Mouse (Mus musculus): ENCODE measurements around the gene Il17rc. TPM values are rescaled to one million over a fixed set of nuclear protein-coding genes. Genes with fewer than 3 reads are reported as not detected.

Gene Il17rc
- polyA plus RNA-seq, 1 experiment from 2014 or later = 3.9 TPM

DNA sequence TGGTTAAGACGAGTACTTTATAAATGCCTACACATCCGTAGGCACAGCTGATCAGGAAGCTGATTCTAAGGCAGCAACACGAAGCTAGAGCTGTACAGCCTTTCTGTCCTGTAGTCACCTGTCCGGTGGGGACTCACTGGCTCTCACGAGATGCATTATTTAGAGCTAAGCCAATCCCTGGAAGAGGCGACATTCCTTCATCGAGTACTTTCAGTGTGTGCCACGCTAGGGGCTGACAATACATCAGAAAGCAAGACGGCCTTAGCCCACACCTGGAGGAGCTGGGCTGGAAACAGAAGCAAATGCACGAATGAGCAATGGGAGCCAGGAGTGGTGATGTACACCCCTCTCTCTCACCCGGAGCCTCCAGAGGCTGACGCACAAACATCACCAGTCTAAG is 34.1 kb upstream of the Il17rc start:
- H3K9ac ChIP-seq = no peak overlapping the region

DNA sequence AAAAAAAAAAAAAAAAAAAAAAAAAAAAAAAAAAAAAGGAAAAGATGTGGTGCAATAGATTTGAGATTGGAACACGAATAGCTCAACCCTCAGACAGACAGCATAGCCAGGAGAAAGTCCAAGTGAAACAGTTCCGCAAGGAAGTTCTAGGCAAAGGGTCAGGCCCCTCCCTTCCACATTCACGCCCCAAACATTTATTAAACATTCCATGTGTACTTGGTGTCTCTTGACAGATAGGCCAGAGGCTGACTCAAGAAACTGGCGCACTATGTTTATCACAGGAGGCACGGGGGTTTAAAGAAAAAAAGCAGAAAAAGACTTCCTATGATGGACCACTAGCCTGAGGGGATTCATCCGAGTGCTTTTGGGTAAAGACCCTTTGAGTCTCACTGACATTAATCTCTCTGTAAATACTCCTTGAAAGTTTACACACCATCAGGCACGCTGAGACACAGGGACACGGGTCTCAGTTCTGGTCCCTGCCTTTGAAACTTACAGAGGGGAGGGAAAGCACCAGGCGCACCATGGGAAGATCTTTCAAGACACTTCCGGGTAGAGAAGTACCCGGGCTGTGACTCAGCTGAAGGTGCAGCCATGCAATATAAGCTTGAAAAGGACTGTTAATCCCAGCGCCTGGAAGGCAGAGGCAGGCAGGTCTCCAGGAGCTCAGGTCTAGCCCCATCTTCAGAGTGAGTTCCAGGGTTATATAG is 32.4 kb upstream of the Il17rc start:
- ATAC-seq (ENCODE audit: insufficient number of reproducible peaks, insufficient read depth, low FRiP score, low TSS enrichment) = no peak
- H3K27ac ChIP-seq = no peak overlapping the region
- no peaks in the 10 kb centered on the region for H3K27me3 ChIP-seq
- no peak overlapping the region for H3K4me3 ChIP-seq
- H3K9me3 ChIP-seq = no peaks in the 10 kb centered on the region
- H3K36me3 ChIP-seq = no peaks in the 10 kb centered on the region
- H3K4me2 ChIP-seq (replicated peaks) = no peak overlapping the region
- WGBS = 62% methylated on average over 12 of the region's 12 CpGs
- no peak overlapping the region for H3K9ac ChIP-seq
- H3K4me1 ChIP-seq = peaks cover 6% of the 10 kb centered on the region; the same call in 1 of the 2 replicates

More for the DNA sequence above, 34.1 kb upstream of the Il17rc start:
- H3K36me3 ChIP-seq = no peaks in the 10 kb centered on the region
- no peak for ATAC-seq (ENCODE audit: insufficient number of reproducible peaks, insufficient read depth, low FRiP score, low TSS enrichment)
- H3K4me3 ChIP-seq = no peak overlapping the region
- WGBS = 79% methylated on average over 12 of the region's 12 CpGs
- no peak overlapping the region for H3K27ac ChIP-seq
- H3K4me1 ChIP-seq = no peaks in the 10 kb centered on the region
- no peaks in the 10 kb centered on the region for H3K27me3 ChIP-seq
- H3K9me3 ChIP-seq = no peaks in the 10 kb centered on the region
- H3K4me2 ChIP-seq (replicated peaks) = no peak overlapping the region

DNA sequence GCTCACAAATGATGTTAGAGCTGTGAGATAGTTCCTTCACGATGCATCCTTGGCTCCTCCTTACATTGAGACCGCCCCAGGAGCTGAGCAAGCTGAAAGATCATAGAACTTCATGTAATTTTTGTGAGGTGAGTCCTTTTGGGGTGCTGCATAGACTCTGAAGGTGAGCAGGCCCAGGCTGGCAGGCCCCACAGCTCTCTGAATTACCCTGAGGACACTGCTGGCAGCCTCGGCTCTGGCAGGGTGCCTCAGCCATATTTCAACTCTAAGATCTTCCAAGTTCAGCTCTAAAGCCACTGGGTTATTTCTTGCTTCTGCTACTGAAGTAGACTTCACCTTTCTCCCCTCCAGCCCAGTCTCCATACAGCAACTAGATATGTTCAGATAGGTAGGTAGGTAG is 30.5 kb upstream of the Il17rc start:
- Histone ChIP-seq H3K27ac (no peak overlapping the region), H3K27me3 (no peaks in the 10 kb centered on the region), H3K36me3 (no peaks in the 10 kb centered on the region), H3K4me3 (no peak overlapping the region), H3K9ac (no peak overlapping the region), H3K4me1 (peaks cover 6% of the 10 kb centered on the region; the same call in 1 of the 2 replicates), H3K9me3 (no peaks in the 10 kb centered on the region), H3K4me2 (replicated peaks) (no peak overlapping the region)
- ATAC-seq (ENCODE audit: insufficient number of reproducible peaks, insufficient read depth, low FRiP score, low TSS enrichment) = no peak
- WGBS = 86% methylated on average over 3 of the region's 3 CpGs

DNA sequence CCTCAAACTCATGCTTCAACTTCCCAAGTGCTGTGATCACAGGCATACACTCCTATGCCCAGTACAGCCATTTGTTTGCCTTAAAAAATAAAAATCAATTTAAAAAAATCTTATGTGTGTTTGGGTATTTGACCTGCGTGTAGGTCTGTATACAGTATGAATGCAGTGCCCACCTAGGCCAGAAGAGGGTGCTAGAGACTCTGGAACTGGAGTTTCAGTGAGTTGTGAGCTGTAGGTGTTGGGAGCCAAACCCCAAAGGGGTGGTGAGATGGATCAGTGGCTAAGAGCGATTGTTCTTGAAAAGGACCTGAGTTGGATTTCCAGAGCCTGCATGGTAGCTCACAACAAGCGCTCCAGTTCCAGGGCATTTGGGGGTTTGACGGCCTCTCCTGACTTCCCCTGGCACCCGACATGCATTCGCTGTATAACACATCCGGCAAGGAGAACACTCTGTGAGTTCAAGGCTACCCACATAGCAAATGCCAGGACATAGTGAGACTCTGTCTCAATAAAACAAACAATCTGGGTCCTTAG is 30.0 kb upstream of the Il17rc start:
- 0 out of 2 replicates have a peak, but pooled peaks cover under 1% of the 10 kb centered on the region for H3K36me3 ChIP-seq
- peaks cover 6% of the 10 kb centered on the region; the same call in 1 of the 2 replicates for H3K4me1 ChIP-seq
- no peaks in the 10 kb centered on the region for H3K27me3 ChIP-seq
- no peak overlapping the region for H3K4me3 ChIP-seq
- no peak for ATAC-seq (ENCODE audit: insufficient number of reproducible peaks, insufficient read depth, low FRiP score, low TSS enrichment)
- no peak overlapping the region for H3K27ac ChIP-seq
- H3K9ac ChIP-seq = no peak overlapping the region
- 54% methylated on average over 7 of the region's 7 CpGs for WGBS
- no peaks in the 10 kb centered on the region for H3K9me3 ChIP-seq
- H3K4me2 ChIP-seq (replicated peaks) = no peak overlapping the region

DNA sequence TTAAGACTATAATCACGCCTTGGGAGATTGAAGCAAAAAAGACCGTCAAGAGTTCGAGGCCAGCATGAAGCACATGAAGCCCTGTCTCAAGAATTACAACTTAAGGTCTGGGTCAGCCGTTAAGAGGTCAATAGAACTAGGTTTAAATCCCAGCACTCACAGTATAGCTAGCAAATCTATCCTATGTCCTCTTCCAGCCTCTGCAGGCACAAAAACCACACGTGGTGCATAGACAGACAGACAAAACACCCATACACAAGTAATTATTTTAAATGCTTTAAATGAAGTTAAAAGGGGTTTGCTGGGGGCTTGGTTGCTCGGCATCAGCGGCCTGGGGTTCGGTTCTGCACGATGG is 29.2 kb upstream of the Il17rc start:
- H3K27ac ChIP-seq = peak overlapping the region; percentile 69; the same call in 1 of the 2 replicates
- 43% methylated on average over 9 of the region's 9 CpGs for WGBS

DNA sequence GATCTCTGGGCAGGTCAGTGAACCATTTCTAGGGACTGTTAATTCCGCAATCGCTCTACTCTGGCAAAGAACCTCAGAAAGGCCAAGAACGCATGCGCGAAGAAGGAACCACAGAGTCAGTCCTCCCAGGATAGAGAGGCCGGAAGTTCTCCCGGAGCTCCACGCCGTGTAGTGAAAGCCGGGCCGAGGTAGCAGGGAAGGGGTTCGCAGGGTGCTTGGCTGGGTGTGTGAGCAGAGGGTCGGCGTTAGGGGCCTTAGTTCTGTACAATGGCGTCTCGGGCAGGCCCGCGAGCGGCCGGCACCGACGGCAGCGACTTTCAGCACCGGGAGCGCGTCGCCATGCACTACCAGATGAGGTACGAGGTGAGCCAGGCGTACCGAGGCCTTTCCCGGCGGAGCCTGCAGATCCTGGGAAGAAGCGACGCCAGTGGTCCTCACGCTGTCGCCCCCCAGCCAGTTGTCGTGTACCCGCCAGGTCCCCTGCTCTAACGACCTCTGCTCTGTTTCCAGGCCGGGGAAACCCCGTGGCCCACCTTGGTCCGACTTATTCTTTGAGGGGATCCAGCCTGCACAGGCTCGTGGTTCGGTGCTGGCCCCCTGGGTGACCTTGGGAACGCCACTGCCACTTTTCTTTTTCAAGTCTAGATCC is 28.7 kb upstream of the Il17rc start, which contains the start of gene Jagn1:
Gene Jagn1 (plus strand): TSS at position 128 of the 649 bp plus-strand sequence.
- peak within 1 kb of the TSS; percentile 82 for H3K4me2 ChIP-seq (replicated peaks)
- peak; percentile 86 for ATAC-seq (ENCODE audit: insufficient number of reproducible peaks, insufficient read depth, low FRiP score, low TSS enrichment)
- peak within 1 kb of the TSS; percentile 92 for H3K9ac ChIP-seq
- H3K4me3 ChIP-seq = peak within 1 kb of the TSS; percentile 97
- peaks cover 6% of the 10 kb centered on the region; the same call in 1 of the 2 replicates for H3K4me1 ChIP-seq
- peaks cover 14% of the 10 kb centered on the region for H3K36me3 ChIP-seq
- H3K27me3 ChIP-seq = no peaks in the 10 kb centered on the region
- H3K9me3 ChIP-seq = no peaks in the 10 kb centered on the region
- WGBS = under 1% methylated on average over 45 of the region's 45 CpGs
- peak within 1 kb of the TSS; percentile 69 for H3K27ac ChIP-seq

More for the DNA sequence above, 29.2 kb upstream of the Il17rc start:
- Histone ChIP-seq H3K9ac (peak overlapping the region; percentile 92; the same call in 1 of the 2 replicates), H3K4me2 (replicated peaks) (peak overlapping the region; percentile 82), H3K9me3 (no peaks in the 10 kb centered on the region), H3K4me3 (peak overlapping the region; percentile 97), H3K36me3 (peaks cover 9% of the 10 kb centered on the region; the same call in 1 of the 2 replicates), H3K27me3 (no peaks in the 10 kb centered on the region), H3K4me1 (peaks cover 6% of the 10 kb centered on the region; the same call in 1 of the 2 replicates)
- ATAC-seq (ENCODE audit: insufficient number of reproducible peaks, insufficient read depth, low FRiP score, low TSS enrichment) = no peak

DNA sequence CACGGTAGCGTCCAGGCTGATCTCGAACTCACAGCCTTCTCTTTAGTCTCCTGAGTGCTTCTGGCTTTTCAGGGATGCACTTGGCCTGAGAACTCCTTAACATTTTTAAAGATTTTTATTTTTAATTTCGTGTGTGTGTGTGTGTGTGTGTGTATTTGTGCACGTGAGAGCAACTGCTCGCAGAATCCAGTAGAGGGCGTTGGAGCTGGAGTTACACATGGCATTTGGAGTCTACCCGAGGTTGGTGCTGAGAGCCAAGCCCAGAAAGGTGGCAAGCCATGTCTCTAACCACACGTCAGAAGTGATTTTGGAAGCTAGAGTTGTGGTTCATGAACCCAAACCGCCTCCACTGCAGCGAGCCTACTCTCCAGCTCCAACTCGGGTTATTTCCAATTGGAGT is 28.1 kb upstream of the Il17rc start:
- peaks cover 19% of the 10 kb centered on the region for H3K36me3 ChIP-seq
- H3K4me1 ChIP-seq = peaks cover 6% of the 10 kb centered on the region; the same call in 1 of the 2 replicates
- H3K9ac ChIP-seq = peak overlapping the region; percentile 92
- H3K9me3 ChIP-seq = no peaks in the 10 kb centered on the region
- no peak for ATAC-seq (ENCODE audit: insufficient number of reproducible peaks, insufficient read depth, low FRiP score, low TSS enrichment)
- 46% methylated on average over 12 of the region's 12 CpGs for WGBS
- H3K4me2 ChIP-seq (replicated peaks) = peak overlapping the region; percentile 82
- H3K27me3 ChIP-seq = no peaks in the 10 kb centered on the region
- H3K4me3 ChIP-seq = peak overlapping the region; percentile 97
- peak overlapping the region; percentile 69; the same call in 1 of the 2 replicates for H3K27ac ChIP-seq

DNA sequence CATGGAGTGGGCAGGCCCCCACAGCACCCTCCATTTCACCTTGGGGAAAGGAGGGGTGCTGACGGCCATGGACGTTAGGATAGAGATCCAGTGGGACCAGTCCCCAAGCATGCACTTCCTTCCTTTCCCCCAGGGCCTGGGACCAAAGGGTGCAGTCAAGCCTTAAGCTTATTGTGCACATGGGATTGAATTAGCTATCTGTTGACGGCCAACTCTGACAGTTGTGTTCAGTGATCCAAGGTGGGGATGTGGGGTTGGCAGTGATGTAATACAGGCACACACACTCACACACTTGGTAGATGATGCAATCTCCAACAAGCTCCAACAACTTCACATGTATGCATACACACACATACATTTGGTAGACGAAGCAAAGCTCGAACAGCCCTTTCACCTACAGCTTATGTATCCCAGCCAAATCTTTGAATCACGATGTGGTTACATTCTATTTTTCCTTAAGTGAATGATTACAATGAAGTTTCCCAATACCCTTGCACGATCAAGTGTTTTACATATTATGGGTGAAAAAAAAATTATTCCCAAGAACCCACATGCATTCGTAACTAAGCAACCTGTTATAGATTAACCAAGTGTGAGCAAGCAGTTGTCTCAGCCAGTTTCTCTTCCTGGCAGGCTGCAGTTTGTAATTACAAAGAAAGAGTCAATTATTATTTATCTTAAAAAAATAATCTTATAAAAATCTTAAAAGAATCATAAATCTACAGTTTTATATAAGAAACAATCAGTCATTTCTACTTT is 26.8 kb upstream of the Il17rc start:
- peaks cover 6% of the 10 kb centered on the region; the same call in 1 of the 2 replicates for H3K4me1 ChIP-seq
- H3K27ac ChIP-seq = no peak overlapping the region
- H3K9me3 ChIP-seq = no peaks in the 10 kb centered on the region
- H3K4me2 ChIP-seq (replicated peaks) = no peak overlapping the region
- H3K9ac ChIP-seq = no peak overlapping the region
- H3K4me3 ChIP-seq = no peak overlapping the region
- no peak for ATAC-seq (ENCODE audit: insufficient number of reproducible peaks, insufficient read depth, low FRiP score, low TSS enrichment)
- H3K36me3 ChIP-seq = peaks cover 31% of the 10 kb centered on the region
- H3K27me3 ChIP-seq = no peaks in the 10 kb centered on the region
- WGBS = 87% methylated on average over 8 of the region's 8 CpGs

DNA sequence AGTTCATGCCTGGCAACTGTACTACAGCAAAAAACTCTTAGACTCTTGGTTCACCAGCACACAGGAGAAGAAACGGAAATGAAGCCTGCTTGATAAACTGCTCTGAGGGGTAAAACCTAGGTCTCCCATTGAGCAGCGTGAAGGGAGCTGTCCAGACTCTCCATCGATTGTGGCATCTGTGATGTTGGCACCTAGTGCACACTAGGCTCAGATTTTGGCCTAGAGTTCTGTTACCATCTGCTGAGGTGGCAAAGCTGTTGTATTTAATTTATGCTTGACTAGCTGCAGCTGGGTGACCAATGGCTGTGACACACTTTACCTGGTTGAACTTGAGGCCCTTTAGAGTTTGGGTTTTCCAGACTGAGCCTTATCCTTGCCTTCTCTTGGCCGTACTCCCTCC is 23.6 kb upstream of the Il17rc start:
- Histone ChIP-seq H3K4me1 (peaks cover 6% of the 10 kb centered on the region; the same call in 1 of the 2 replicates), H3K27ac (no peak overlapping the region), H3K9me3 (no peaks in the 10 kb centered on the region), H3K9ac (no peak overlapping the region), H3K36me3 (peaks cover 31% of the 10 kb centered on the region), H3K4me2 (replicated peaks) (no peak overlapping the region), H3K4me3 (no peak overlapping the region), H3K27me3 (no peaks in the 10 kb centered on the region)
- ATAC-seq (ENCODE audit: insufficient number of reproducible peaks, insufficient read depth, low FRiP score, low TSS enrichment) = no peak
- WGBS = 92% methylated on average over 4 of the region's 4 CpGs

DNA sequence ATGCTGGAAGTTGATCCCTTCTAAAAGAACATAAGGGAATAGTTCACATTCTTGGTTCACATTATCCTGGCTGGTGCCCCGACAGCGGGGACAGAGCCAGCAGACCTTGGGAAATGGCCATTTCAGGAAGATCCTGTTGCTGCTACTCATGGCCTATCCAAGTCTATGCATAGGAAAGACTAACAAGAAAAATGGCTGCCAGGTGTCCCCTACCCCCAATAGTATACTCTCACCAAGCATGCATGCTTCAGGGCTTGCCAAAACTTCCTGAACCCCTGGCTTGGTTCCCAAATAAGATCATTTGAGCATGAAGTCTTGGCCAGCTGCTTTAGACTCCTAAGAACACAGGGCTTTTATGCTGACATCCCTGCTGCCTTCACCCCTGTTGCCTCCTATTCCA is 19.4 kb upstream of the Il17rc start:
- H3K4me3 ChIP-seq = no peak overlapping the region
- no peaks in the 10 kb centered on the region for H3K9me3 ChIP-seq
- no peaks in the 10 kb centered on the region for H3K27me3 ChIP-seq
- H3K4me2 ChIP-seq (replicated peaks) = no peak overlapping the region
- no peak overlapping the region for H3K27ac ChIP-seq
- no peak overlapping the region for H3K9ac ChIP-seq
- no peaks in the 10 kb centered on the region for H3K4me1 ChIP-seq
- H3K36me3 ChIP-seq = peaks cover 24% of the 10 kb centered on the region
- WGBS = 76% methylated on average over 2 of the region's 2 CpGs
- no peak for ATAC-seq (ENCODE audit: insufficient number of reproducible peaks, insufficient read depth, low FRiP score, low TSS enrichment)

DNA sequence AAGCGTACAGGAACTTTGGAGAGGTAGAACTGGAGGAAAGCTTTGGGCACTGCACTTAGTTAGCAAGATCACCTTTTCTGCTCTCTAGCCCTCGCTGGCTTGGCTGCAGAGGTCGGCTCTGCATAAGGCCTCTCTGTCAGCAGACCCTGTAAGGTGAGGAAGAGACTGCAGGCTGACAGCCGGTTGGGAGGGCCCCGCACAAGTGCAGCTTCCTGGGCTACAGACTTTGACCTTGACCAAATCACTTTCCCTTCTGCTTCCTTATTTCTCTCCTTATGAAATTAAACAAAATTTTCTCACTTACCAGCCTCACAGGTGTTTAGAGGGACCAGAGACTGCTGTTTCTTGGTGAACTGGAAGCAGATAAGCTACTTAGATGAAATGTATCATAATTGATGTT is 16.2 kb upstream of the Il17rc start:
- WGBS = 75% methylated on average over 5 of the region's 5 CpGs
- ATAC-seq (ENCODE audit: insufficient number of reproducible peaks, insufficient read depth, low FRiP score, low TSS enrichment) = no peak
- Histone ChIP-seq H3K27me3 (no peaks in the 10 kb centered on the region), H3K9ac (no peak overlapping the region), H3K27ac (no peak overlapping the region), H3K9me3 (no peaks in the 10 kb centered on the region), H3K4me2 (replicated peaks) (no peak overlapping the region), H3K4me3 (no peak overlapping the region), H3K4me1 (no peaks in the 10 kb centered on the region), H3K36me3 (no peaks in the 10 kb centered on the region)
